Mouse (Mus musculus): ENCODE data around the gene Dph1.

DNA sequence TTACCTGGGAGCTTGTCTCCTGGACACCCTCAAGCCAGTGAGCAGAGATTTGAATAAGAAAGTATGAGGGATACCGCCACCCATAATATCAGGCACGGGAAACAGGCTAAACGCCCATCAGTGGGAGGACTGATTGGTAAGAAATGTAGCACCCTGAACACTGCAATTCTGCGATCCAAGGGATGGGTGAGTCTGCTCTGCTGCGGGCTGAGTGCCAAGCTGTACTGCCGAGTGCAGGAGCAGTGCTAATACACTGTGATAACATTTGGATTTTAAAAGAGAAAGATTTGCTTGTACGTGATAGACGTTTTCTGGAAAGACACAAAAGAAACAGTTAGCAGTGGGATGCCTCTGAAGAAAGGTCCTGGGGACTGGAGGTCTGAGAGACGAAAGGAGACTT lies 29.1 kb upstream of the Dph1 start:
- TF ChIP-seq CTCF (IDR thresholded peaks at IDR 0.05; ENCODE audit: borderline replicate concordance, control insufficient read depth, extremely low read depth, insufficient read depth, low read length, poor library complexity) (no peak), POLR2A (IDR thresholded peaks at IDR 0.05; ENCODE audit: control insufficient read depth, extremely low read depth, insufficient read depth, low read length, poor library complexity) (no peak)

All from thymus, adult 2 months (tissue).